Mouse (Mus musculus): ENCODE results near the gene Serpinc1. TPM values are rescaled to one million over a fixed set of nuclear protein-coding genes. Genes with fewer than 3 reads are reported as not detected.

Serpinc1 gene
- total and polyA plus RNA-seq, 3 experiments = 0.19 to 1.3 TPM; not detected in 1

GRCm38 (mm10) chr1:161016378-161016777 lies 38.0 kb downstream of the Serpinc1 start:
- DNase-seq (ENCODE audit: low read depth, low spot score) = no peak

GRCm38 (mm10) chr1:161020051-161020450 lies 41.7 kb downstream of the Serpinc1 start:
- H3K4me3 ChIP-seq (ENCODE audit: control insufficient read depth in 1 of 2, insufficient read depth in 1 of 2, low read depth in 2 of 2, low read length in 2 of 2) = no peak overlapping the region
- no peaks in the 10 kb centered on the region for H3K9me3 ChIP-seq (replicated peaks; ENCODE audit: insufficient read depth, low read length)
- H3K27ac ChIP-seq (ENCODE audit: control insufficient read depth, low read depth, low read length) = no peak overlapping the region
- H3K9ac ChIP-seq (ENCODE audit: control insufficient read depth, low read depth, low read length, poor library complexity, severe bottlenecking) = no peak overlapping the region
- DNase-seq (ENCODE audit: low read depth, low spot score) = no peak
- no peak for TF ChIP-seq JUND (IDR thresholded peaks at IDR 0.05; ENCODE audit: low read depth, low read length)
- H3K4me1 ChIP-seq (ENCODE audit: control insufficient read depth in 1 of 2, insufficient read depth in 2 of 2, low read length in 2 of 2) = no peaks in the 10 kb centered on the region
- peaks cover 0 to 13% of the 10 kb centered on the region in 2 experiments; a peak in 2 of 4 replicates for H3K36me3 ChIP-seq (ENCODE audit: control insufficient read depth in 1 of 2, insufficient read depth in 2 of 2, low read length in 2 of 2)
- H3K79me2 ChIP-seq (ENCODE audit: control insufficient read depth, insufficient read depth, low read length, poor library complexity) = no peaks in the 10 kb centered on the region
- no peaks in the 10 kb centered on the region for H3K27me3 ChIP-seq (ENCODE audit: control insufficient read depth in 1 of 2, insufficient read depth in 2 of 2, low read length in 2 of 2)

More at GRCm38 (mm10) chr1:161016378-161016777, 38.0 kb downstream of the Serpinc1 start:
- Histone ChIP-seq H3K9me3 (replicated peaks; ENCODE audit: insufficient read depth, low read length) (no peaks in the 10 kb centered on the region), H3K27ac (ENCODE audit: control insufficient read depth, low read depth, low read length) (no peak overlapping the region), H3K27me3 (ENCODE audit: control insufficient read depth in 1 of 2, insufficient read depth in 2 of 2, low read length in 2 of 2) (no peaks in the 10 kb centered on the region), H3K4me3 (ENCODE audit: control insufficient read depth in 1 of 2, insufficient read depth in 1 of 2, low read depth in 2 of 2, low read length in 2 of 2) (no peak overlapping the region), H3K36me3 (ENCODE audit: control insufficient read depth in 1 of 2, insufficient read depth in 2 of 2, low read length in 2 of 2) (peaks cover 0 to 22% of the 10 kb centered on the region in 2 experiments; a peak in 2 of 4 replicates), H3K4me1 (ENCODE audit: control insufficient read depth in 1 of 2, insufficient read depth in 2 of 2, low read length in 2 of 2) (no peaks in the 10 kb centered on the region), H3K9ac (ENCODE audit: control insufficient read depth, low read depth, low read length, poor library complexity, severe bottlenecking) (no peak overlapping the region), H3K79me2 (ENCODE audit: control insufficient read depth, insufficient read depth, low read length, poor library complexity) (no peaks in the 10 kb centered on the region)
- TF ChIP-seq MYB (IDR thresholded peaks at IDR 0.05; ENCODE audit: low read depth, low read length) = no peak
- TF ChIP-seq GATA1 (IDR thresholded peaks at IDR 0.05; ENCODE audit: low read depth, low read length) = no peak
- no peak for TF ChIP-seq TCF12 (IDR thresholded peaks at IDR 0.05; ENCODE audit: low read depth, low read length)
- no peak for TF ChIP-seq CHD1 (IDR thresholded peaks at IDR 0.05; ENCODE audit: low read depth, low read length)
- TF ChIP-seq SIN3A (IDR thresholded peaks at IDR 0.05; ENCODE audit: low read length) = no peak
- no peak for TF ChIP-seq UBTF (IDR thresholded peaks at IDR 0.05; ENCODE audit: borderline replicate concordance, insufficient read depth, low read depth, low read length)
- TF ChIP-seq NELFE (IDR thresholded peaks at IDR 0.05; ENCODE audit: low read depth, low read length) = no peak
- no peak for TF ChIP-seq HCFC1 (IDR thresholded peaks at IDR 0.05; ENCODE audit: low read depth, low read length)
- no peak for TF ChIP-seq USF1 (IDR thresholded peaks at IDR 0.05; ENCODE audit: low read depth, low read length)
- TF ChIP-seq ZKSCAN1 (IDR thresholded peaks at IDR 0.05; ENCODE audit: low read depth, low read length) = no peak
- TF ChIP-seq POLR2AphosphoS2 (IDR thresholded peaks at IDR 0.05; ENCODE audit: low read length) = no peak
- TF ChIP-seq POLR2A (IDR thresholded peaks at IDR 0.05; ENCODE audit: control insufficient read depth in 1 of 2, insufficient read depth in 1 of 2, low read depth in 1 of 2, low read length in 2 of 2, poor library complexity in 1 of 2) = no peak

- H3K79me2 ChIP-seq (ENCODE audit: control insufficient read depth, insufficient read depth, low read length, poor library complexity) = no peaks in the 10 kb centered on the region
- TF ChIP-seq USF2 (IDR thresholded peaks at IDR 0.05; ENCODE audit: borderline replicate concordance in 1 of 2, insufficient read depth in 1 of 2, low read depth in 1 of 2, low read length in 2 of 2) = no peak
- TF ChIP-seq ZKSCAN1 (IDR thresholded peaks at IDR 0.05; ENCODE audit: low read depth, low read length) = no peak
- no peak for TF ChIP-seq CTCF (IDR thresholded peaks at IDR 0.05 in 2 of 3, conservative IDR thresholded peaks at IDR 0.05 in 1 of 3; ENCODE audit: control insufficient read depth in 1 of 3, insufficient read depth in 1 of 3, low read depth in 2 of 3, low read length in 3 of 3, poor library complexity in 1 of 3, severe bottlenecking in 1 of 3)
- TF ChIP-seq TAL1 (IDR thresholded peaks at IDR 0.05; ENCODE audit: low read length) = no peak
- no peak for TF ChIP-seq CHD1 (IDR thresholded peaks at IDR 0.05; ENCODE audit: low read depth, low read length)
- TF ChIP-seq POLR2AphosphoS2 (IDR thresholded peaks at IDR 0.05; ENCODE audit: low read length) = no peak
- no peak for TF ChIP-seq MAFK (IDR thresholded peaks at IDR 0.05; ENCODE audit: borderline replicate concordance, low read depth, low read length)
- no peak for TF ChIP-seq ELF1 (IDR thresholded peaks at IDR 0.05; ENCODE audit: low read depth, low read length)
- TF ChIP-seq MXI1 (IDR thresholded peaks at IDR 0.05; ENCODE audit: low read depth, low read length) = no peak
- no peak for TF ChIP-seq JUND (IDR thresholded peaks at IDR 0.05; ENCODE audit: low read depth, low read length)
- no peak for TF ChIP-seq TBP (IDR thresholded peaks at IDR 0.05; ENCODE audit: low read depth, low read length)
- TF ChIP-seq TCF12 (IDR thresholded peaks at IDR 0.05; ENCODE audit: low read depth, low read length) = no peak
- TF ChIP-seq MYB (IDR thresholded peaks at IDR 0.05; ENCODE audit: low read depth, low read length) = no peak
- TF ChIP-seq BHLHE40 (IDR thresholded peaks at IDR 0.05; ENCODE audit: borderline replicate concordance, low read depth, low read length) = no peak
- no peak for TF ChIP-seq POLR2A (IDR thresholded peaks at IDR 0.05; ENCODE audit: control insufficient read depth in 1 of 2, insufficient read depth in 1 of 2, low read depth in 1 of 2, low read length in 2 of 2, poor library complexity in 1 of 2)
Measured at GRCm38 (mm10) chr1:161025410-161026210, 47.2 kb downstream of the Serpinc1 start.

More at GRCm38 (mm10) chr1:161025410-161026210, 47.2 kb downstream of the Serpinc1 start:
- H3K4me3 ChIP-seq (ENCODE audit: control insufficient read depth in 1 of 2, insufficient read depth in 1 of 2, low read depth in 2 of 2, low read length in 2 of 2) = no peak overlapping the region
- peaks cover 0 to 2% of the 10 kb centered on the region in 2 experiments; a peak in 2 of 4 replicates for H3K4me1 ChIP-seq (ENCODE audit: control insufficient read depth in 1 of 2, insufficient read depth in 2 of 2, low read length in 2 of 2)
- no peaks in the 10 kb centered on the region for H3K27me3 ChIP-seq (ENCODE audit: control insufficient read depth in 1 of 2, insufficient read depth in 2 of 2, low read length in 2 of 2)
- no peaks in the 10 kb centered on the region for H3K9me3 ChIP-seq (replicated peaks; ENCODE audit: insufficient read depth, low read length)
- no peak for DNase-seq (ENCODE audit: low read depth, low spot score)
- peaks cover under 1 to 21% of the 10 kb centered on the region in 2 experiments; a peak in 3 of 4 replicates for H3K36me3 ChIP-seq (ENCODE audit: control insufficient read depth in 1 of 2, insufficient read depth in 2 of 2, low read length in 2 of 2)
- no peak overlapping the region for H3K9ac ChIP-seq (ENCODE audit: control insufficient read depth, low read depth, low read length, poor library complexity, severe bottlenecking)
- no peak overlapping the region for H3K27ac ChIP-seq (ENCODE audit: control insufficient read depth, low read depth, low read length)
